Mouse (Mus musculus): ENCODE measurements around the gene B3galnt1. TPM values are rescaled to one million over a fixed set of nuclear protein-coding genes. Genes with fewer than 3 reads are reported as not detected.

The B3galnt1 gene
- polyA plus RNA-seq, 1 experiment from 2014 or later = 29.3 TPM

Other genes starting within 250 kb of the B3galnt1 start
- 104 and 115 TPM in 2 replicates for gene Nmd3, start 123.0 kb upstream of the B3galnt1 start, polyA plus RNA-seq (2014; fragmentation: Nextera tagmentation; extraction: Ambion mirVana)